Mouse (Mus musculus) embryonic facial prominence, embryonic 13.5 days (tissue): ENCODE measurements at regions not wholly inside any gene's neighbourhood (a gene's known extent, or its start where the extent isn't known, plus 50 kb on each side); places are given as distances from the start of the nearest gene placed in this dataset.

Source experiments
- ATAC-seq: fragments of 200-750 bp; cut with Nextera tagmentation; 2 replicates; pipeline ENCODE4 v1.8.0; 2017; ENCODE audit warnings: low read depth; ENCODE audit not compliant: insufficient number of reproducible peaks, insufficient read depth, low FRiP score, low TSS enrichment
- H3K27ac ChIP-seq: fragments of 300-500 bp; sonication (generic); 2 replicates; pipeline ENCODE4 v1.5.1; 2015; ENCODE audit warnings: moderate library complexity, mild to moderate bottlenecking, inconsistent platforms
- H3K27me3 ChIP-seq: fragments of 300-500 bp; sonication (generic); 2 replicates; pipeline ENCODE4 v1.6.1; 2015; ENCODE audit warnings: mild to moderate bottlenecking, inconsistent platforms
- H3K36me3 ChIP-seq: fragments of 300-500 bp; sonication (generic); 2 replicates; pipeline ENCODE4 v1.6.1; 2015; ENCODE audit warnings: mild to moderate bottlenecking, inconsistent platforms
- H3K4me1 ChIP-seq: fragments of 300-500 bp; sonication (generic); 2 replicates; pipeline ENCODE4 v1.6.1; 2015; ENCODE audit warnings: inconsistent platforms
- H3K4me2 ChIP-seq: fragments of 300-500 bp; sonication (generic); 2 replicates; pipeline ENCODE4 v1.6.1; 2015; ENCODE audit warnings: moderate library complexity, mild to moderate bottlenecking, inconsistent platforms
- H3K4me3 ChIP-seq: fragments of 300-500 bp; sonication (generic); 2 replicates; pipeline ENCODE4 v1.5.1; 2015; ENCODE audit warnings: mild to moderate bottlenecking, inconsistent platforms
- H3K9ac ChIP-seq: fragments of 300-500 bp; sonication (generic); 2 replicates; pipeline ENCODE4 v1.6.1; 2015; ENCODE audit warnings: mild to moderate bottlenecking, inconsistent platforms
- H3K9me3 ChIP-seq: fragments of 300-500 bp; sonication (generic); 2 replicates; pipeline ENCODE4 v1.6.1; 2016; ENCODE audit warnings: inconsistent platforms
- WGBS: fragments of 180-500 bp; shearing (Covaris S2); methylation state at CpG from one replicate; pipeline ENCODE4 v1.1.7; 2015; ENCODE audit warnings: mixed read lengths; 5-methylcytosine and 5-hydroxymethylcytosine counted together

GRCm38 (mm10) chr7:95834236-95834919 is 336.7 kb upstream of the Tenm4 start:
- no peak overlapping the region for H3K4me2 ChIP-seq

GRCm38 (mm10) chr7:95840476-95840875 is 330.6 kb upstream of the Tenm4 start:
- Histone ChIP-seq H3K9ac (no peak overlapping the region), H3K36me3 (no peaks in the 10 kb centered on the region), H3K27ac (no peak overlapping the region), H3K27me3 (no peaks in the 10 kb centered on the region), H3K9me3 (no peaks in the 10 kb centered on the region), H3K4me2 (no peak overlapping the region), H3K4me3 (no peak overlapping the region), H3K4me1 (no peaks in the 10 kb centered on the region)
- 60% methylated on average over 2 of the region's 2 CpGs for WGBS
- ATAC-seq: no peak

More at GRCm38 (mm10) chr7:95834236-95834919, 336.7 kb upstream of the Tenm4 start:
- no peak for ATAC-seq
- Histone ChIP-seq H3K27ac (no peak overlapping the region), H3K4me1 (no peaks in the 10 kb centered on the region), H3K9me3 (no peaks in the 10 kb centered on the region), H3K36me3 (no peaks in the 10 kb centered on the region), H3K4me3 (no peak overlapping the region), H3K9ac (no peak overlapping the region), H3K27me3 (no peaks in the 10 kb centered on the region)
- 71% methylated on average over 10 of the region's 10 CpGs for WGBS

- no peaks in the 10 kb centered on the region for H3K27me3 ChIP-seq
- no peak overlapping the region for H3K4me3 ChIP-seq
- no peaks in the 10 kb centered on the region for H3K4me1 ChIP-seq
- no peaks in the 10 kb centered on the region for H3K9me3 ChIP-seq
- ATAC-seq: no peak
- no peak overlapping the region for H3K9ac ChIP-seq
- WGBS: 69% methylated on average over 2 of the region's 2 CpGs
- H3K36me3 ChIP-seq: no peaks in the 10 kb centered on the region
- H3K27ac ChIP-seq: no peak overlapping the region
- no peak overlapping the region for H3K4me2 ChIP-seq
These were observed 321.2 kb upstream of the Tenm4 start for GRCm38 (mm10) chr7:95849874-95850273.

GRCm38 (mm10) chr7:95852630-95853029 is 318.4 kb upstream of the Tenm4 start:
- WGBS: 77% methylated on average over 6 of the region's 6 CpGs
- Histone ChIP-seq H3K4me1 (no peaks in the 10 kb centered on the region), H3K9me3 (no peaks in the 10 kb centered on the region), H3K36me3 (no peaks in the 10 kb centered on the region), H3K4me3 (no peak overlapping the region), H3K27ac (no peak overlapping the region), H3K9ac (no peak overlapping the region), H3K27me3 (no peaks in the 10 kb centered on the region), H3K4me2 (no peak overlapping the region)
- ATAC-seq: no peak

GRCm38 (mm10) chr7:95853225-95853812 is 317.7 kb upstream of the Tenm4 start:
- Histone ChIP-seq H3K9me3 (no peaks in the 10 kb centered on the region), H3K4me3 (no peak overlapping the region), H3K27me3 (no peaks in the 10 kb centered on the region), H3K36me3 (no peaks in the 10 kb centered on the region), H3K9ac (no peak overlapping the region), H3K27ac (no peak overlapping the region), H3K4me1 (no peaks in the 10 kb centered on the region), H3K4me2 (no peak overlapping the region)
- ATAC-seq: no peak
- WGBS: 71% methylated on average over 6 of the region's 6 CpGs

GRCm38 (mm10) chr7:95858247-95858646 is 312.8 kb upstream of the Tenm4 start:
- Histone ChIP-seq H3K9ac (no peak overlapping the region), H3K9me3 (no peaks in the 10 kb centered on the region), H3K4me3 (no peak overlapping the region), H3K36me3 (no peaks in the 10 kb centered on the region), H3K27ac (no peak overlapping the region), H3K4me2 (no peak overlapping the region), H3K4me1 (no peaks in the 10 kb centered on the region), H3K27me3 (no peaks in the 10 kb centered on the region)
- no peak for ATAC-seq

- Histone ChIP-seq H3K4me2 (no peak overlapping the region), H3K36me3 (no peaks in the 10 kb centered on the region), H3K27ac (no peak overlapping the region), H3K4me3 (no peak overlapping the region), H3K9me3 (no peaks in the 10 kb centered on the region), H3K4me1 (no peaks in the 10 kb centered on the region), H3K9ac (no peak overlapping the region), H3K27me3 (no peaks in the 10 kb centered on the region)
- WGBS: 42% methylated on average over 3 of the region's 3 CpGs
- ATAC-seq: no peak
These were observed 306.8 kb upstream of the Tenm4 start for GRCm38 (mm10) chr7:95864233-95864632.

- ATAC-seq: no peak
- Histone ChIP-seq H3K9ac (no peak overlapping the region), H3K36me3 (no peaks in the 10 kb centered on the region), H3K27me3 (no peaks in the 10 kb centered on the region), H3K4me2 (no peak overlapping the region), H3K4me1 (no peaks in the 10 kb centered on the region), H3K9me3 (no peaks in the 10 kb centered on the region), H3K4me3 (no peak overlapping the region), H3K27ac (no peak overlapping the region)
- WGBS: 50% methylated on average over 3 of the region's 3 CpGs
These were observed 305.8 kb upstream of the Tenm4 start for GRCm38 (mm10) chr7:95865270-95865669.

GRCm38 (mm10) chr7:95868753-95869152 is 302.3 kb upstream of the Tenm4 start:
- Histone ChIP-seq H3K4me1 (no peaks in the 10 kb centered on the region), H3K9ac (no peak overlapping the region), H3K36me3 (no peaks in the 10 kb centered on the region), H3K4me2 (no peak overlapping the region), H3K27me3 (no peaks in the 10 kb centered on the region), H3K4me3 (no peak overlapping the region), H3K9me3 (no peaks in the 10 kb centered on the region), H3K27ac (no peak overlapping the region)
- WGBS: 77% methylated on average over 6 of the region's 6 CpGs
- ATAC-seq: no peak

GRCm38 (mm10) chr7:95880576-95881267 is 290.3 kb upstream of the Tenm4 start:
- no peaks in the 10 kb centered on the region for H3K4me1 ChIP-seq
- no peak for ATAC-seq
- no peaks in the 10 kb centered on the region for H3K36me3 ChIP-seq
- H3K9me3 ChIP-seq: no peaks in the 10 kb centered on the region
- no peaks in the 10 kb centered on the region for H3K27me3 ChIP-seq
- 63% methylated on average over 3 of the region's 3 CpGs for WGBS
- no peak overlapping the region for H3K4me2 ChIP-seq
- H3K27ac ChIP-seq: no peak overlapping the region
- H3K9ac ChIP-seq: no peak overlapping the region
- H3K4me3 ChIP-seq: no peak overlapping the region

GRCm38 (mm10) chr7:95901524-95901923 is 269.5 kb upstream of the Tenm4 start:
- Histone ChIP-seq H3K4me3 (no peak overlapping the region), H3K4me2 (no peak overlapping the region), H3K36me3 (no peaks in the 10 kb centered on the region), H3K4me1 (no peaks in the 10 kb centered on the region), H3K9ac (no peak overlapping the region), H3K27ac (no peak overlapping the region), H3K27me3 (no peaks in the 10 kb centered on the region), H3K9me3 (no peaks in the 10 kb centered on the region)
- 69% methylated on average over 3 of the region's 3 CpGs for WGBS
- no peak for ATAC-seq
